Mouse (Mus musculus): Measurements from ENCODE around the gene Klhl28. TPM values are rescaled to one million over a fixed set of nuclear protein-coding genes. Genes with fewer than 3 reads are reported as not detected.

Klhl28 gene
- polyA plus RNA-seq, 1 experiment from 2014 or later: 9.9 TPM

GRCm38 (mm10) chr12:64966652-64967435 is 1.5 kb upstream of the Klhl28 start:
- Histone ChIP-seq H3K36me3 (ENCODE audit: control insufficient read depth, insufficient read depth) (no peaks in the 10 kb centered on the region), H3K4me3 (ENCODE audit: low read length) (peak overlapping the region; percentile 97), H3K4me2 (ENCODE audit: low read depth, low read length) (peak overlapping the region; percentile 79), H3K4me1 (ENCODE audit: control insufficient read depth, insufficient read depth, low read length) (peaks cover 25% of the 10 kb centered on the region), H3K27ac (ENCODE audit: low read length) (peak overlapping the region; percentile 93), H3K27me3 (ENCODE audit: control insufficient read depth, insufficient read depth, low read length) (no peaks in the 10 kb centered on the region), H3K9ac (ENCODE audit: low read length) (peak overlapping the region; percentile 94), H3K9me3 (replicated peaks; ENCODE audit: control insufficient read depth, low read length) (no peaks in the 10 kb centered on the region)
- ATAC-seq (replicated peaks; ENCODE audit: extremely low read depth, insufficient read depth, low FRiP score): no peak
- whole genome bisulfite sequencing: 3% methylated on average over 19 of the region's 19 CpGs

GRCm38 (mm10) chr12:64966101-64966631 is 832 bp upstream of the Klhl28 start:
- ATAC-seq (replicated peaks; ENCODE audit: extremely low read depth, insufficient read depth, low FRiP score): peak; percentile 8
- peaks cover 25% of the 10 kb centered on the region for H3K4me1 ChIP-seq (ENCODE audit: control insufficient read depth, insufficient read depth, low read length)
- H3K27me3 ChIP-seq (ENCODE audit: control insufficient read depth, insufficient read depth, low read length): no peaks in the 10 kb centered on the region
- H3K9ac ChIP-seq (ENCODE audit: low read length): peak overlapping the region; percentile 94
- no peaks in the 10 kb centered on the region for H3K9me3 ChIP-seq (replicated peaks; ENCODE audit: control insufficient read depth, low read length)
- peak overlapping the region; percentile 97 for H3K4me3 ChIP-seq (ENCODE audit: low read length)
- peak overlapping the region; percentile 79 for H3K4me2 ChIP-seq (ENCODE audit: low read depth, low read length)
- no peaks in the 10 kb centered on the region for H3K36me3 ChIP-seq (ENCODE audit: control insufficient read depth, insufficient read depth)
- under 1% methylated on average over 44 of the region's 44 CpGs for WGBS
- H3K27ac ChIP-seq (ENCODE audit: low read length): peak overlapping the region; percentile 93

GRCm38 (mm10) chr12:64964560-64964959 is 774 bp downstream of the Klhl28 start:
- H3K4me3 ChIP-seq (ENCODE audit: low read length): peak overlapping the region; percentile 97
- H3K4me1 ChIP-seq (ENCODE audit: control insufficient read depth, insufficient read depth, low read length): peaks cover 20% of the 10 kb centered on the region
- H3K9ac ChIP-seq (ENCODE audit: low read length): peak overlapping the region; percentile 84
- 11% methylated on average over 4 of the region's 4 CpGs for WGBS
- no peaks in the 10 kb centered on the region for H3K9me3 ChIP-seq (replicated peaks; ENCODE audit: control insufficient read depth, low read length)
- peak overlapping the region; percentile 94 for H3K4me2 ChIP-seq (ENCODE audit: low read depth, low read length)
- no peaks in the 10 kb centered on the region for H3K36me3 ChIP-seq (ENCODE audit: control insufficient read depth, insufficient read depth)
- H3K27ac ChIP-seq (ENCODE audit: low read length): peak overlapping the region; percentile 83
- no peaks in the 10 kb centered on the region for H3K27me3 ChIP-seq (ENCODE audit: control insufficient read depth, insufficient read depth, low read length)
- ATAC-seq (replicated peaks; ENCODE audit: extremely low read depth, insufficient read depth, low FRiP score): no peak

GRCm38 (mm10) chr12:64937493-64937892 is 27.8 kb downstream of the Klhl28 start:
- H3K27me3 ChIP-seq (ENCODE audit: control insufficient read depth, insufficient read depth, low read length): no peaks in the 10 kb centered on the region
- H3K27ac ChIP-seq (ENCODE audit: low read length): no peak overlapping the region
- no peak overlapping the region for H3K9ac ChIP-seq (ENCODE audit: low read length)
- H3K4me2 ChIP-seq (ENCODE audit: low read depth, low read length): no peak overlapping the region
- 78% methylated on average over 2 of the region's 2 CpGs for WGBS
- no peaks in the 10 kb centered on the region for H3K9me3 ChIP-seq (replicated peaks; ENCODE audit: control insufficient read depth, low read length)
- no peak overlapping the region for H3K4me3 ChIP-seq (ENCODE audit: low read length)
- no peaks in the 10 kb centered on the region for H3K36me3 ChIP-seq (ENCODE audit: control insufficient read depth, insufficient read depth)
- no peaks in the 10 kb centered on the region for H3K4me1 ChIP-seq (ENCODE audit: control insufficient read depth, insufficient read depth, low read length)
- no peak for ATAC-seq (replicated peaks; ENCODE audit: extremely low read depth, insufficient read depth, low FRiP score)

GRCm38 (mm10) chr12:64917578-64918471 is 47.5 kb downstream of the Klhl28 start, which contains the start of gene Gm527:
Gm527 (plus strand) TSS chr12:64917906.
- WGBS: under 1% methylated on average over 90 of the region's 93 CpGs

GRCm38 (mm10) chr12:64916735-64917134 is 48.6 kb downstream of the Klhl28 start:
- ATAC-seq (replicated peaks; ENCODE audit: extremely low read depth, insufficient read depth, low FRiP score): no peak
- Histone ChIP-seq H3K4me3 (ENCODE audit: low read length) (no peak overlapping the region), H3K27ac (ENCODE audit: low read length) (no peak overlapping the region), H3K27me3 (ENCODE audit: control insufficient read depth, insufficient read depth, low read length) (no peaks in the 10 kb centered on the region), H3K4me1 (ENCODE audit: control insufficient read depth, insufficient read depth, low read length) (peaks cover 2% of the 10 kb centered on the region; the same call in 1 of the 2 replicates), H3K4me2 (ENCODE audit: low read depth, low read length) (no peak overlapping the region), H3K9ac (ENCODE audit: low read length) (no peak overlapping the region), H3K36me3 (ENCODE audit: control insufficient read depth, insufficient read depth) (no peaks in the 10 kb centered on the region), H3K9me3 (replicated peaks; ENCODE audit: control insufficient read depth, low read length) (no peaks in the 10 kb centered on the region)

More at GRCm38 (mm10) chr12:64917578-64918471, 47.5 kb downstream of the Klhl28 start, which contains the start of gene Gm527:
- Histone ChIP-seq H3K9ac (ENCODE audit: low read length) (peak within 1 kb of the TSS; percentile 89), H3K36me3 (ENCODE audit: control insufficient read depth, insufficient read depth) (no peaks in the 10 kb centered on the region), H3K4me2 (ENCODE audit: low read depth, low read length) (peak within 1 kb of the TSS; percentile 95), H3K4me1 (ENCODE audit: control insufficient read depth, insufficient read depth, low read length) (peaks cover 2% of the 10 kb centered on the region; the same call in 1 of the 2 replicates), H3K27ac (ENCODE audit: low read length) (peak within 1 kb of the TSS; percentile 62), H3K4me3 (ENCODE audit: low read length) (peak within 1 kb of the TSS; percentile 92), H3K9me3 (replicated peaks; ENCODE audit: control insufficient read depth, low read length) (no peaks in the 10 kb centered on the region), H3K27me3 (ENCODE audit: control insufficient read depth, insufficient read depth, low read length) (no peaks in the 10 kb centered on the region)
- peak; percentile 100 for ATAC-seq (replicated peaks; ENCODE audit: extremely low read depth, insufficient read depth, low FRiP score)

GRCm38 (mm10) chr12:64912996-64913395 is 52.3 kb downstream of the Klhl28 start:
- no peaks in the 10 kb centered on the region for H3K9me3 ChIP-seq (replicated peaks; ENCODE audit: control insufficient read depth, low read length)
- no peak overlapping the region for H3K27ac ChIP-seq (ENCODE audit: low read length)
- no peak overlapping the region for H3K4me2 ChIP-seq (ENCODE audit: low read depth, low read length)
- no peak for ATAC-seq (replicated peaks; ENCODE audit: extremely low read depth, insufficient read depth, low FRiP score)
- H3K4me1 ChIP-seq (ENCODE audit: control insufficient read depth, insufficient read depth, low read length): no peaks in the 10 kb centered on the region
- WGBS: 51% methylated on average over 6 of the region's 6 CpGs
- H3K9ac ChIP-seq (ENCODE audit: low read length): no peak overlapping the region
- H3K4me3 ChIP-seq (ENCODE audit: low read length): no peak overlapping the region
- no peaks in the 10 kb centered on the region for H3K36me3 ChIP-seq (ENCODE audit: control insufficient read depth, insufficient read depth)
- no peaks in the 10 kb centered on the region for H3K27me3 ChIP-seq (ENCODE audit: control insufficient read depth, insufficient read depth, low read length)

GRCm38 (mm10) chr12:64903186-64903585 is 62.1 kb downstream of the Klhl28 start:
- ATAC-seq (replicated peaks; ENCODE audit: extremely low read depth, insufficient read depth, low FRiP score): no peak
- Histone ChIP-seq H3K36me3 (ENCODE audit: control insufficient read depth, insufficient read depth) (no peaks in the 10 kb centered on the region), H3K27ac (ENCODE audit: low read length) (no peak overlapping the region), H3K27me3 (ENCODE audit: control insufficient read depth, insufficient read depth, low read length) (no peaks in the 10 kb centered on the region), H3K4me2 (ENCODE audit: low read depth, low read length) (no peak overlapping the region), H3K9ac (ENCODE audit: low read length) (no peak overlapping the region), H3K4me1 (ENCODE audit: control insufficient read depth, insufficient read depth, low read length) (peaks cover 2% of the 10 kb centered on the region; the same call in 1 of the 2 replicates), H3K4me3 (ENCODE audit: low read length) (no peak overlapping the region), H3K9me3 (replicated peaks; ENCODE audit: control insufficient read depth, low read length) (no peaks in the 10 kb centered on the region)
- WGBS: 59% methylated on average over 8 of the region's 8 CpGs
